Mouse (Mus musculus) liver, embryonic 13.5 days (tissue): Measurements from ENCODE around the gene Cd44. TPM values are rescaled to one million over a fixed set of nuclear protein-coding genes. Genes with fewer than 3 reads are reported as not detected.
A peak's percentile ranks its signal among the peaks of the same experiment; 100 is the strongest.

Source experiments
- ATAC-seq: fragments of 200-750 bp; cut with Nextera tagmentation; 2 replicates; pipeline ENCODE4 v1.8.0; 2017; ENCODE audit warnings: low read depth, mild to moderate bottlenecking, moderate number of reproducible peaks, moderate library complexity
- DNase-seq: peaks from one replicate; pipeline ENCODE4 v3.0.0; 2022
- H3K27ac ChIP-seq: fragments of 300-500 bp; sonication (generic); 2 replicates; pipeline ENCODE4 v1.5.1; 2015; ENCODE audit warnings: moderate library complexity, mild to moderate bottlenecking, inconsistent platforms
- H3K27me3 ChIP-seq: fragments of 300-500 bp; sonication (generic); 2 replicates; pipeline ENCODE4 v1.6.1; 2015; ENCODE audit warnings: mild to moderate bottlenecking, inconsistent platforms
- H3K36me3 ChIP-seq: fragments of 300-500 bp; sonication (generic); 2 replicates; pipeline ENCODE4 v1.6.1; 2015; ENCODE audit warnings: mild to moderate bottlenecking, inconsistent platforms
- H3K4me1 ChIP-seq: fragments of 300-500 bp; sonication (generic); replicated peaks from 2 replicates; pipeline ENCODE4 v1.6.1; 2015; ENCODE audit warnings: inconsistent platforms
- H3K4me2 ChIP-seq: fragments of 300-500 bp; sonication (generic); 2 replicates; pipeline ENCODE4 v1.6.1; 2015; ENCODE audit warnings: inconsistent platforms, mild to moderate bottlenecking, moderate library complexity
- H3K4me3 ChIP-seq: fragments of 300-500 bp; sonication (generic); replicated peaks from 2 replicates; pipeline ENCODE4 v1.5.1; 2015; ENCODE audit warnings: mild to moderate bottlenecking, inconsistent platforms
- H3K9ac ChIP-seq: fragments of 300-500 bp; sonication (generic); 2 replicates; pipeline ENCODE4 v1.6.1; 2015; ENCODE audit warnings: mild to moderate bottlenecking, inconsistent platforms
- H3K9me3 ChIP-seq: fragments of 300-500 bp; sonication (generic); replicated peaks from 2 replicates; pipeline ENCODE4 v1.6.1; 2016; ENCODE audit warnings: inconsistent platforms
- WGBS: fragments of 180-500 bp; shearing (Covaris S2); methylation state at CpG from one replicate; pipeline ENCODE4 v1.1.7; 2015; ENCODE audit not compliant: insufficient replicate concordance; 5-methylcytosine and 5-hydroxymethylcytosine counted together
- polyA plus RNA-seq: library from polyadenylated mRNA; unstranded; fragments of >200 nt; fragmentation: Nextera tagmentation; extraction: Ambion mirVana; gene quantifications from 2 replicates; pipeline ENCODE4 v1.2.1, GENCODE M21; 2015

Gene Cd44
- polyA plus RNA-seq, 1 experiment from 2014 or later = 15.1 TPM

DNA sequence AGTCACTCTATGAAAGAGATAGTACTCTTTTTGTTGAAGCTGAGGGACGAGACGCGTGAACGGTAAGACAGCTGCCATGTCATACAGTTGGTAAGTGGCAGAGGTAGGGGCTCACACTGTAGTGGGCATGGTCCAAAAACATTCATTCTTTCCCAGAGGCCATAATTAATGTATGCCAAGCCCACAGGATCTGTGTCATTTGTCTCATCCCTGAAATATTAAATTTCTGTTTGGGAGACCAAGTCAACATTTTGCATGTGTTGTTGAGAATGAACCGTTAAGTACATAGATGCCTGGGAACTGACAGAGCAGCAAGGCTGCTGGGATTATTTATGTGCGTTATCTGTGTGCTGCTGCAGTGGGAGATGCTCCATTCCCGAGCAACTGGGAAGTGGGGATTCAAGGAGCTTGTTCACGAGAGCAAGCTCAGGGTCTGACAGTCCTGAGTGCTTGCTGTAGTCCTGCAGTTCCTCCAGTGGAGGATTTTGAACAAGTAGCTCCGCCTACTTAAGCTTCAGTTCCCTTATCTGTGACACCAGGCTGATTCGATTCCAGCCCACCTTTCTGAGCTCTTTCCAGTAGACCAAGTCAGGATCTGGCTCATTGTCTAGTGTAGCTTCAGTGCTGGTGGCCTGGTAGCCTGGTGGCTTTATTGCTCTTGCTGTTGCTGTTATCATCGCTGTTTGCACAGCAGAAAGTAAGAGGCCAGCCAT, 12.5 kb upstream of the Cd44 start:
- Histone ChIP-seq H3K9me3 (no peaks in the 10 kb centered on the region), H3K9ac (no peak overlapping the region), H3K4me1 (peaks cover 14% of the 10 kb centered on the region), H3K27me3 (no peaks in the 10 kb centered on the region), H3K36me3 (no peaks in the 10 kb centered on the region), H3K4me2 (0 out of 2 replicates have a peak overlapping the region, but pooled peaks have one; percentile 19), H3K4me3 (no peak overlapping the region), H3K27ac (no peak overlapping the region)
- ATAC-seq (peak; percentile 84), DNase-seq (peak; percentile 49)
- 47% methylated on average over 11 of the region's 11 CpGs for WGBS

DNA sequence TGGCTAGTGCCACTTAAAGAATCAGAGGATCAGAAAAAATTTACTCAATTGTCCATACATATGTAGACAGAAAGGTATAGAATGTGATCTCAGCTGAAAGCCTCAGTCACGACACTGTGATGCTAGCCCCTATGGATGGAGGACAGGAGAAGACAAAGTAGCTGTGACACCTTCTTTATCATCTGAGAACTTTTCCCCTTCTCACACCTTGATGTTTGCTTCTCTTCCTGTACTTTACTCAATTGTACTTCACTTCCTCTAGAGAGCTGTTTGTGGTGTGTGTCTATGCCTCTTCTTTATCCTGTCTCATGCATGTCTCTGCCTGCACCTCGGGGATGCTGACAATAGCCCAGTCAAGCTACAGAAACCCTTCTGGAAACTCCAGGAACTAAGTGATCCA, 11.5 kb upstream of the Cd44 start:
- DNase-seq = no peak
- no peak for ATAC-seq
- H3K36me3 ChIP-seq = no peaks in the 10 kb centered on the region

DNA sequence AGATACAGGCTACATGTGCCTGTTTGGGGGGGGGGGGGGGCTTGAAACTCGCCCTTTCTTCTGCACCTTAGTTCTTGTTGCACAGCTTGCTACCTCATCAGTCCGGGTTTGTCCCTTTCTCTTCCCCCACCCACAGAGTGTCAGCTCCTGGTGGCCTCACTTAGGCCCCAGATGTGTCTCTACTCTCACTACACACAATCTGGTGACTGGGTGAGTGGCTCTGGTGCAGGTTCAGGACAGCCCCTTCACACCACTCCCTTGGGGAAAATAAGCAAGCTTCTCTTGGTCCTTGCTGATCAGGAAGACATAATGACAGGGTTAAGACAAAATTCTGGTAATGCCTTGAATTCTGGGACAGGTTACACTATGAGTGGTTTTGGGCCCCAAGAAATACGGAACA, 11.0 kb upstream of the Cd44 start:
- peaks cover 14% of the 10 kb centered on the region for H3K4me1 ChIP-seq
- DNase-seq (no peak), ATAC-seq (no peak)
- 49% methylated on average over 3 of the region's 3 CpGs for WGBS
- no peak overlapping the region for H3K4me3 ChIP-seq
- no peak overlapping the region for H3K4me2 ChIP-seq
- H3K27ac ChIP-seq = no peak overlapping the region
- no peaks in the 10 kb centered on the region for H3K36me3 ChIP-seq
- no peaks in the 10 kb centered on the region for H3K27me3 ChIP-seq
- no peak overlapping the region for H3K9ac ChIP-seq
- H3K9me3 ChIP-seq = no peaks in the 10 kb centered on the region

More for the DNA sequence above, 11.5 kb upstream of the Cd44 start:
- H3K27ac ChIP-seq = no peak overlapping the region
- H3K27me3 ChIP-seq = no peaks in the 10 kb centered on the region
- 29% methylated on average over 2 of the region's 2 CpGs for WGBS
- H3K4me1 ChIP-seq = peaks cover 14% of the 10 kb centered on the region
- H3K4me3 ChIP-seq = no peak overlapping the region
- no peak overlapping the region for H3K9ac ChIP-seq
- no peak overlapping the region for H3K4me2 ChIP-seq
- H3K9me3 ChIP-seq = no peaks in the 10 kb centered on the region

DNA sequence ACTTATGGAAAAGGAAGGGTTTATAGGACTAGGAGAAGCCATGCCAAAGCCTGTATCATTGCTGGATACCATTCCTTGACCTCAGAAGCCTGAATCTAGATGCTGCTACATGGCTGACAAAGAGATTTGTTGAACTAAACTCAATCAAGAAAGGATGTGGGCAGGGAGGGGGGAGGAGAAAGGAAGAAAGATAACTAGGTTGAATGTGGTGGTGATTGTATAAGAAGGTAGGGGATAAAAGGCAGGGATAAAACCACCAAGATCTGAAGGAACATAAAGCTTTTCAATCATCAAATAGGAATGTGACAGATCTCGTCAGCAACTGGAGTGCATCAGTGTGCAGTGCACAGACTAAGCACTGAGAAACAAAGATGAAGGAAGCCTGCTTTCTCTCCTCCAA, 7.9 kb upstream of the Cd44 start:
- H3K27ac ChIP-seq = no peak overlapping the region
- H3K36me3 ChIP-seq = no peaks in the 10 kb centered on the region
- ATAC-seq = no peak
- WGBS = 80% methylated on average over 1 of the region's 1 CpGs
- no peak overlapping the region for H3K9ac ChIP-seq
- H3K4me3 ChIP-seq = no peak overlapping the region
- DNase-seq = no peak
- no peaks in the 10 kb centered on the region for H3K27me3 ChIP-seq
- H3K9me3 ChIP-seq = no peaks in the 10 kb centered on the region
- H3K4me1 ChIP-seq = peaks cover 10% of the 10 kb centered on the region
- H3K4me2 ChIP-seq = no peak overlapping the region

DNA sequence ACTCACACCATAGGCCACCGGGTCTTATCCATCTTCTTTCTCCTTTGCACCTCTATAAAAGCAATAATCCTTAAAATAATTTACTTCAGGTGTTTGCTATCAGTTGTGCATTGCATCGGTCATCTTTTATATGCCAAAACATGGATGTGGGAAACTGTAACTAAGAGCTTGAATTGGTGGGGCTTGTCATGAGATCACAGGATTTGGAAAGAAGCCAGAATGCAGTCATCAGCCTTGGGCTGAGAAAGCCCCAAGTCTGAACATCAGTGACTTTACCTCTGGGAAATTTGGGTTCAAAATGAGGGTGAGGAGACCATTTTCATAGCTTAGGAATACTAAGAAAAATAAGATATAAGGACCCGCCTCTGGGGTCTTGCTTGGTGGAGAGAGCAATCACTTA, 4.1 kb upstream of the Cd44 start:
- Histone ChIP-seq H3K27ac (no peak overlapping the region), H3K4me2 (no peak overlapping the region), H3K9ac (no peak overlapping the region), H3K27me3 (no peaks in the 10 kb centered on the region), H3K4me3 (no peak overlapping the region), H3K9me3 (no peaks in the 10 kb centered on the region), H3K36me3 (no peaks in the 10 kb centered on the region), H3K4me1 (peaks cover 15% of the 10 kb centered on the region)
- ATAC-seq (no peak), DNase-seq (no peak)
- WGBS = 62% methylated on average over 3 of the region's 3 CpGs

DNA sequence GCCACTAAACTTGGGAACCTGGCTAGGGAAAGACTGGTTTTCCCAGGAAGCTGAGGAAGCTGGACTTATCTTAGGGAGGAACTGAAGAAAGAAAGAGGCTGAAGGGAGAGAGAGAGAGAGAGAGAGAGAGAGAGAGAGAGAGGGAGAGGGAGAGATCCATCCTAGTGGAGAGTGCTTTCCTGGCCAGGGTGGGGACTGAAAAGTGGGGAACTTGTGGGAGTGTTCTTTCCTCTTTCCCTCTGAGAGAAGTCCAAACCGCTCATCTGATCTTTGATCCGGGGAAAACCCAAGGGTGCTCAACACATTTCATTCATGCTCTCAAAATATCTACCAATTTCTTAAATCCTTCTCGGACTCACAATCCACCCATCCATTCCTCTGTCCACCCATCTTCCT, 361 bp upstream of the Cd44 start:
- peak overlapping the region; percentile 84 for H3K4me2 ChIP-seq
- H3K27me3 ChIP-seq = no peaks in the 10 kb centered on the region
- H3K9me3 ChIP-seq = no peaks in the 10 kb centered on the region
- H3K9ac ChIP-seq = peak overlapping the region; percentile 78
- WGBS = 28% methylated on average over 3 of the region's 3 CpGs
- H3K4me3 ChIP-seq = peak overlapping the region; percentile 69
- ATAC-seq (peak; percentile 3; the same call in 1 of the 2 replicates), DNase-seq (no peak)
- no peaks in the 10 kb centered on the region for H3K36me3 ChIP-seq
- H3K27ac ChIP-seq = peak overlapping the region; percentile 54; the same call in 1 of the 2 replicates
- peaks cover 46% of the 10 kb centered on the region for H3K4me1 ChIP-seq

DNA sequence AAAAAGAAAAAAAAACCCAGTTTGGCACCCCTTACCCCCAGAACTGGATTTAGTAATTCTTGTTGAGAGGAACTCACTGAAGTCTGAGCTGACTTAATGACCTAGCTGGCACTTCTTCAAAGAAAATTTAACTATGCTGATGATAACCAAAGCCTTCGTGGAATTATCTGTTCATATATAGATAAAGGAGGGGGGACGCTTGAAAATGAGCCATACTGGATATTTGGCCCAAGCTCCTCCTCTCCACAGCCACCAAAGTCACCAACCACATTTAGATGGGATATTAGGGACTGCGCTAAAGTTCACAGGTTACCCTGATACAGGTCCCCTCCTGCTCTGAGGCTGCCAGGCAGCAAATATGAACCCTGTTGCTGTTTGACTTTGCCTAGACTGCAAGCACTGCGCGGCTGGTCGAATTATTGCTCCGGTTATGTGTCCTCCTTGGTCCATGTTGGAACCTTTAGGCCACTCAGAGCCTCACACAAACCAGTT, 1.2 kb downstream of the Cd44 start:
- peak; percentile 13 for DNase-seq
- peak; percentile 58 for ATAC-seq
- 14% methylated on average over 7 of the region's 7 CpGs for WGBS

DNA sequence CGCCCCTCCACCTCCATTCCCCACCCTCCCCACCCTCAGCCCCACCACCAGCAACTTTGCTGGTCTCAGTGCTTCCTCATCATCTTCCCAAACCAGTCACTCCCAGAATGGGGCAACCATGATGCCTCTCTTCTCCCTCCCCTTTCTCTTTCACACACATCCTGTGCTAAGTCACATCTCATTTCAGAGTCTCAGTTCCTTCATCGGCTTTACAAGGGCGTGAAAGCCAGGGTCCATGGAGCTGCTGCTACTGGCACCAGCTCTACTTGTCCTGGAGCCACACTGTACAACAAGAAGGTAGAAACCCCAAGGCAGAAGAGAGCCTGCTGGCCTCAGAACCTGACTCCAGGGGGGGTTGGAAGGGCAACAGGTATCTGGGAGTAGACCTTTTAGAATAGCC, 2.2 kb downstream of the Cd44 start:
- ATAC-seq (no peak), DNase-seq (no peak)
- Histone ChIP-seq H3K36me3 (no peaks in the 10 kb centered on the region), H3K4me3 (peak overlapping the region; percentile 69), H3K9ac (peak overlapping the region; percentile 78), H3K4me2 (peak overlapping the region; percentile 84), H3K9me3 (no peaks in the 10 kb centered on the region), H3K27me3 (no peaks in the 10 kb centered on the region), H3K27ac (peak overlapping the region; percentile 25; the same call in 1 of the 2 replicates), H3K4me1 (peaks cover 64% of the 10 kb centered on the region)
- WGBS = 13% methylated on average over 3 of the region's 3 CpGs

More for the DNA sequence above, 1.2 kb downstream of the Cd44 start:
- Histone ChIP-seq H3K4me1 (peaks cover 58% of the 10 kb centered on the region), H3K27ac (peak overlapping the region; percentile 82), H3K27me3 (no peaks in the 10 kb centered on the region), H3K9me3 (no peaks in the 10 kb centered on the region), H3K9ac (peak overlapping the region; percentile 78), H3K4me2 (peak overlapping the region; percentile 84), H3K36me3 (no peaks in the 10 kb centered on the region), H3K4me3 (peak overlapping the region; percentile 69)

DNA sequence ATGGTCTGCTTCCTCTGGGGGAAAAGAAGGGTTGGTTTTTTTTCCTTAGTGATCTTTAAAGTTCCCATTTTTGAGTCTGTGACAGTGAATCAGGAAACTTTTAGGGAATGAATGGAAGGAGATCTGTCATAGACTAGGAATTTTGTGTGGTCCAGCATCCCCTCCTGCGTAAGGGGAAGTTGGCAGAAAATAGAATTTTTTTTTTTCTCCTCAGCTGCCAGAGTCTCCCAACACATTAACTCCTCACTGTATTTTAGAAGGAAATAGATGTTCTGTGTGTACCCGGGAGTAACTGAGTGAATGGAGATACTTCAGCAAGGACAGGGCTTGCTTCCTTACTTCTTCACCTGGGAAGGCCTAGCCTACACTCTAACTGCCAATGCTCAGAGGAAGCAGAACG, 2.9 kb downstream of the Cd44 start:
- WGBS = 47% methylated on average over 3 of the region's 3 CpGs

DNA sequence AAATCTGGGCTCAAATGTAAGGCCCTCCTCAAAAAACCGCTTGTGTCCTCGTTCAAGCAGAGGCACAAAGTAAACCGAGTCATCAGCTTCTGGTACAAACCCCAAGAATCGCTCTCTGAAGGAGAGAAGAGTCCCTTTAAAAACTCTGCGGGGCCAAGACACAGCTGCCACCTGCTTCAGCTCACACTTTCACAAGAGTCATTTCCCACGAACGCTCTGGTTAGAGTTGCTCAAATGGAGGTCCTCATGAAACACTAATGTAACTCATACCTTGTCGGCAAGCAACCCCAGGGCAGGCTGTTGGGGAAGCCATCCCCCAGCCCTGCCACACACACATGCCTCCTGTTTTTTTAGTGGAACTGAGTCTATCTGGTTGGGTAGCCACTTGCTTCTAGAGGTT, 5.3 kb downstream of the Cd44 start:
- H3K4me2 ChIP-seq = no peak overlapping the region
- ATAC-seq (no peak), DNase-seq (no peak)
- H3K36me3 ChIP-seq = no peaks in the 10 kb centered on the region
- H3K9ac ChIP-seq = no peak overlapping the region
- 74% methylated on average over 8 of the region's 8 CpGs for WGBS
- no peaks in the 10 kb centered on the region for H3K27me3 ChIP-seq
- peaks cover 71% of the 10 kb centered on the region for H3K4me1 ChIP-seq
- H3K27ac ChIP-seq = no peak overlapping the region
- H3K9me3 ChIP-seq = no peaks in the 10 kb centered on the region
- H3K4me3 ChIP-seq = no peak overlapping the region

More for the DNA sequence above, 2.9 kb downstream of the Cd44 start:
- no peaks in the 10 kb centered on the region for H3K27me3 ChIP-seq
- ATAC-seq (no peak), DNase-seq (no peak)
- no peak overlapping the region; the same call in 1 of the 2 replicates for H3K27ac ChIP-seq
- H3K36me3 ChIP-seq = no peaks in the 10 kb centered on the region
- H3K9me3 ChIP-seq = no peaks in the 10 kb centered on the region
- H3K4me2 ChIP-seq = peak overlapping the region; percentile 84
- peak overlapping the region; percentile 69 for H3K4me3 ChIP-seq
- H3K4me1 ChIP-seq = peaks cover 64% of the 10 kb centered on the region
- peak overlapping the region; percentile 78; the same call in 1 of the 2 replicates for H3K9ac ChIP-seq

DNA sequence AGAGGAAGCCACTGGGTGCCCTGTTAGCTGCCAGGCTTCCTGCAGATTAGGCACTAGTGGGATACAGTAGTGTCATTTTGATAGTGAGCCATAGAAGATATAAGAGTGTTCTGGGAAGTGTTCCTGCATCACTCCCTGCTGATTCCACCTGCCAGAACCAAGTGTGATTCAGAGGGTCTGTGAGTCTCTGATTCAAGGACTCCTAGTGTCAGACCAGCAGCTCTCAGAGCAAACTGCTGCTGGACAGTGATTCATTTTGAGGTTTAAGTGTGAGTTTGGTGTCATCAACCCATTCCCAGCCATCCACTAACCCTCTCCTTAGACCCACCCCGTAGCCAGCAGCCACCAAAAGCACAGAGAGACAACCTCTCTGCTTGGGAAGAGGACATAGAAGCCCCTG, 6.3 kb downstream of the Cd44 start:
- ATAC-seq = no peak
- Histone ChIP-seq H3K4me2 (no peak overlapping the region), H3K4me1 (peaks cover 66% of the 10 kb centered on the region), H3K9me3 (no peaks in the 10 kb centered on the region), H3K27ac (no peak overlapping the region), H3K4me3 (no peak overlapping the region), H3K36me3 (no peaks in the 10 kb centered on the region), H3K27me3 (no peaks in the 10 kb centered on the region), H3K9ac (no peak overlapping the region)
- 83% methylated on average over 1 of the region's 1 CpGs for WGBS
- DNase-seq = no peak

DNA sequence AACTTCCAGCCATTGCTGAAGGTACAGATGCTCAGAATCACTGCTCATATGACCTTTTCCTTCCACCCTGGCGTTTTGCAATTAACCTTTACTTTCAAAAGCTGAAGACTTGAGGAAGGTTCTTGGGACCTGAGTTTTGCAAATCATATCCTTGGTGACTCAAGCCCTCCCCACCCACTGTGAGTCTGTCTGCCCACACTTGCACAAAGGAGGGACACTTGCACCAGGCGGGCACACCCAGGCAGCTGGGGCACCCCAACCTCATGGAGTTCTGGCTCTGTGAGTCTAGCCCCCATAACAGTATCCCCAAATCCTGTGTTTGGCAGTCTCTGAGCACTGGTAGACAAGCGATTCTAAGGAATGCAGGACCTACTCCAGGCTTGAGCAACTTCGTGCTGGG, 6.7 kb downstream of the Cd44 start:
- Histone ChIP-seq H3K4me2 (no peak overlapping the region), H3K27me3 (no peaks in the 10 kb centered on the region), H3K36me3 (no peaks in the 10 kb centered on the region), H3K4me3 (no peak overlapping the region), H3K4me1 (peaks cover 65% of the 10 kb centered on the region), H3K9me3 (no peaks in the 10 kb centered on the region), H3K9ac (no peak overlapping the region), H3K27ac (no peak overlapping the region)
- WGBS = 62% methylated on average over 4 of the region's 4 CpGs
- ATAC-seq (no peak), DNase-seq (no peak)
